Mouse (Mus musculus): ENCODE measurements around the gene Map6.

DNA sequence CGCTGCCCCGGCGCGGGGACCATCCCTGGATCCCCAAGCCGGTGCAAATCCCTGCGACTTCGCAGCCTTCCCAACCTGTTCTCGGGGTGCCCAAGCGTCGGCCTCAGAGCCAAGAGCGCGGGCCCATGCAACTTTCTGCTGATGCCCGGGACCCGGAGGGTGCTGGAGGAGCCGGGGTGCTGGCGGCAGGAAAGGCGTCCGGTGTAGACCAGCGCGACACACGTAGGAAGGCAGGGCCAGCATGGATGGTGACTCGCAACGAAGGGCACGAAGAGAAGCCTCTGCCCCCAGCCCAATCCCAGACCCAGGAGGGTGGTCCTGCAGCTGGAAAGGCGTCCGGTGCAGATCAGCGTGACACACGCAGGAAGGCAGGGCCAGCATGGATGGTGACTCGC is 1.3 kb downstream of the Map6 start:
- TF ChIP-seq CTCF (IDR thresholded peaks at IDR 0.05; ENCODE audit: borderline replicate concordance, extremely low read depth, insufficient read depth, insufficient read length): no peak
- no peak for TF ChIP-seq POLR2A (IDR thresholded peaks at IDR 0.05; ENCODE audit: borderline replicate concordance, extremely low read depth, insufficient read depth, insufficient read length, poor library complexity, severe bottlenecking)
